Mouse (Mus musculus) megakaryocyte, embryonic 14.5 days (primary cell): ENCODE measurements at regions not wholly inside any gene's neighbourhood (a gene's known extent, or its start where the extent isn't known, plus 50 kb on each side); places are given as distances from the start of the nearest gene placed in this dataset.

Experiments
- H3K27me3 ChIP-seq: replicated peaks from 2 replicates; pipeline ENCODE3; 2012; ENCODE audit warnings: inconsistent platforms
- H3K36me3 ChIP-seq: replicated peaks from 2 replicates; pipeline ENCODE3; 2012; ENCODE audit warnings: low read length, inconsistent platforms, mixed read lengths
- H3K4me1 ChIP-seq: 2 replicates; pipeline ENCODE4 v1.6.1; 2012; ENCODE audit warnings: inconsistent platforms
- H3K4me3 ChIP-seq: replicated peaks from 2 replicates; pipeline ENCODE3; 2012; ENCODE audit warnings: moderate library complexity, mild to moderate bottlenecking, inconsistent platforms
- H3K9me3 ChIP-seq: 2 replicates; pipeline ENCODE4 v1.6.1; 2012; ENCODE audit warnings: inconsistent platforms
- FLI1 ChIP-seq: IDR thresholded peaks from 2 replicates; pipeline ENCODE4 v1.6.1; 2012; ENCODE audit warnings: low read length, inconsistent platforms, mixed read lengths
- GATA1 ChIP-seq: IDR thresholded peaks from 3 replicates; pipeline ENCODE4 v1.6.1; 2012; ENCODE audit warnings: mixed read lengths, low read length, inconsistent platforms, borderline replicate concordance

DNA sequence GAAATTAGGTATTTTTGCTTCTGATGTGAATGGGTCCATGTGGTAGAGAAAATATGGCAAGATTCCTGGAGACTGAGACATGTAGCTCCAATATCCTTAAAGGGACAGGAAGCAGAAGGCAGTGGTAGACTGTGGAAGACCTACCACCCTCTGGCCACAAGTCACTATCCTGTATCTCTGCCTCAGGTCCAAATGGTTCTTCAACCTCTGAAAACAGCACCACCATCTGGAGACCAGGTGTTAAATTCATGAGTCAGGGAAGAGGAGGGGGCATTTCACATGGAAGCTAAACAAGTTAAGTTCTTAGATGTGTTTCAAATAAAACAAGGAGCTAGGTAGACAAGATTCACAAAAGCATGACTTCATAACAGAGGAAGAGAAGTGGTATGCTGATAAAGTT is 739.5 kb downstream of the Tmem114 start:
- TF ChIP-seq GATA1 = no peak
- no peak for TF ChIP-seq FLI1
- no peaks in the 10 kb centered on the region for H3K36me3 ChIP-seq
- no peaks in the 10 kb centered on the region for H3K27me3 ChIP-seq
- no peaks in the 10 kb centered on the region for H3K9me3 ChIP-seq
- no peak overlapping the region for H3K4me3 ChIP-seq
- no peaks in the 10 kb centered on the region for H3K4me1 ChIP-seq

DNA sequence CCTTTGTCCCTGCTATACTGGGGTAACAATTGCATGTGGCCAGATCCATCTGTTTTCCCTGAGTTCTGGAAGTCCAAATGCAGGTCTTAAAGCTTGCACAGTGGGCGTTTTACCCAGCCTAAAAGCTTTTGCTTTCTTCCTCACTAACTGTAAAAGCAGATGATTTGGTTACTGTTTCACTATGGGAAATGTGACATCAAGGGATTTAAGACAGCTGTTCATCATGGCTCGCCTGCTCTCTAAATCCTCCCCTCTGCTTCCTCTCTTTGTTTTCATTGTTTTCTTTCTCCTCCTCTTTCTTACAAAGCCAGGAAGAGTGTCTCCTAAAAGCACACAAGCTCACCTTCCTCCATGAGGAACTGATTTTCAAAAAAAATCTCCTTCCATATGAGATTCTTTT is 758.8 kb downstream of the Tmem114 start:
- Histone ChIP-seq H3K4me1 (no peaks in the 10 kb centered on the region), H3K27me3 (no peaks in the 10 kb centered on the region), H3K4me3 (no peak overlapping the region), H3K36me3 (no peaks in the 10 kb centered on the region), H3K9me3 (peaks cover 13% of the 10 kb centered on the region; the same call in 1 of the 2 replicates)
- TF ChIP-seq GATA1 (no peak), FLI1 (no peak)

DNA sequence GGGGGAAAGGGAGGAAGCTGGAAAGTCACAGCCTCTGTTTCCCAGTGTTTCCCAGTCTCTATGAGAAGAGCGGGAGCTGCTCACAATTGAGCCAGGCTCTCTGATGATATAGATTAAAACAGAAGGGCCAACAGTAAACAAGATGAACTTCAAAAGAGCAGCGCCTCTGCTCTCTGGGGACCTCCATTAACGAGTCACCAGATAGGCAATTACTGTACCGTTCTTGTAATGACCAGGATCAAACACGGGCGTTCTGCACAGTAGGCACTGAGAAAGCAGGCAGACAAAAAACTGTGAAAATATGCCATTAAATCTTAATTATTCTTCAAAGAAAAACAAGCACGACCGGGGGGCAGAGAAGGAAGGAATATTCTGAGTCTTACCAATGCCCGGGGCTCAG is 766.8 kb downstream of the Tmem114 start:
- H3K4me3 ChIP-seq = no peak overlapping the region
- H3K4me1 ChIP-seq = no peaks in the 10 kb centered on the region
- H3K36me3 ChIP-seq = no peaks in the 10 kb centered on the region
- TF ChIP-seq GATA1 (no peak), FLI1 (no peak)
- no peaks in the 10 kb centered on the region for H3K27me3 ChIP-seq
- H3K9me3 ChIP-seq = 0 out of 2 replicates have a peak, but pooled peaks cover 10% of the 10 kb centered on the region

DNA sequence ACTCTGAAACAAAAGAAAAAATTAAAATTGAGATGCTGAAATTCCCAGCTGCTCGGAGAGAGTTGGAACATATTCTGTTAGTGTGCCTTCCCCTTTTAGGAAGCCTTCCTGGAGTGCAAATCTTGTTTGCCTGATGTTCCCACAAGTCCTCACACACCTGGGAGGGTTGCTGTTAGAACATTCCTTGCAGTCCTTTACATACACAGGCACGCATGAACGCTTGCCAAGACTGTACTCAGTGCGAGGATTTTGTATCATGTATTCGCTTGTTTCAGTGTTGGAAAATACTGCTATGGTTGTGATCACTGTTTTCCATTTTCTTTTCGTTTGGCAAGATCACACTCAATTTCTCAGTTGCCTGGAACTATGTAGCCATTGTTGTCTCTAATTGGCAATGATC is 770.5 kb downstream of the Tmem114 start:
- Histone ChIP-seq H3K36me3 (no peaks in the 10 kb centered on the region), H3K4me1 (no peaks in the 10 kb centered on the region), H3K9me3 (peaks cover 4% of the 10 kb centered on the region; the same call in 1 of the 2 replicates), H3K27me3 (no peaks in the 10 kb centered on the region), H3K4me3 (no peak overlapping the region)
- no peak for TF ChIP-seq GATA1
- no peak for TF ChIP-seq FLI1

DNA sequence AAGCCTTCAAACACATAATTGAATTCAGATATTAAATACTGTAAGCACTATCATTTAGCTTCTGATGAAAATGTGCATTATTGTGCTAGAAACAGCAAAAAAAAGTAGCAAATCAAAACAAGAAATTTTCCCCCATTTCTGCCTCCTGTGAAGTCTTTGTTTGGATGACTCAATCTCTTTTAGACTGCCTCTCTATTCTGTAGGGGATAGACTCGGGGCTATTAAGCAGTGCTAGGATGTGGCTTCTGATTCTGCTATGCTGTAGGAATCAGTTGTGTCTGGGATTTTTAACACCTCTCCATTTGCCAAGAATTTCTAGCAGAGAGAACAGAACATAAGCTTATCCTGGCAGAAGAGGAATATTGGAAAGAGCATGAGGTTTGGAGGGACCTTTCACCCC is 775.2 kb downstream of the Tmem114 start:
- TF ChIP-seq GATA1 (no peak), FLI1 (no peak)
- Histone ChIP-seq H3K4me1 (no peaks in the 10 kb centered on the region), H3K9me3 (no peaks in the 10 kb centered on the region; the same call in 1 of the 2 replicates), H3K4me3 (no peak overlapping the region), H3K27me3 (no peaks in the 10 kb centered on the region), H3K36me3 (no peaks in the 10 kb centered on the region)

DNA sequence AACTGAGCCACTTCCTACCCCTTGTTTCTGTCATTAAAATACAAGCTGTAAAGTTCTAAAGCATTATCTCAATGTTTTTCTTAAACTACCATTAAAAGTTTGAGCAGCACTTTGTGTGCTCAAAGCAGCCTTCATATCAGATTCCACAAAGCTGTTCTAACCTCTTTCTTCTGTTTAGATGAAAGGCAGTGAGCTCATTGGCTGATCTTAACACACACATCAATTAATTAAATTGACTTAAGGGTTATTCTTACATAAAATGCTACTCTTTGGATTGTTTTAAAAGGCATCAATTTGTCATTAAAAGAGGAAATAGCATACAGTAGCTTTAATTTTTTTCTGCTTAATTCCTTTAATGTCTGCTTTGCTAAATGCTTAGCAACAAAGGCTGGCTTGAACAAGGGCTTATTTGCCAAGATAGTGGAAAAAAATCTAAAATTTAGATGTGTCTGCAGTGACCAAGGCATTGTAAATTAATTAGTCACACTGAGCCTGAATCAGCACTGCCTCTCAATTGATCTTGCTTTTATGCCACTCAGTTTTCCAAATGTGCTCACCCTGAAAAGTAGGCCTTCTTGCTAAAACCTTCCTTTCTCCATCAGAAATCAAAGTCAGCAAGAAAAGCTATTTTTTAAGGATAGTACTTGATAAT is 777.5 kb downstream of the Tmem114 start:
- Histone ChIP-seq H3K4me1 (no peaks in the 10 kb centered on the region), H3K9me3 (no peaks in the 10 kb centered on the region; the same call in 1 of the 2 replicates), H3K4me3 (no peak overlapping the region), H3K27me3 (no peaks in the 10 kb centered on the region), H3K36me3 (no peaks in the 10 kb centered on the region)
- no peak for TF ChIP-seq GATA1
- TF ChIP-seq FLI1 = no peak

DNA sequence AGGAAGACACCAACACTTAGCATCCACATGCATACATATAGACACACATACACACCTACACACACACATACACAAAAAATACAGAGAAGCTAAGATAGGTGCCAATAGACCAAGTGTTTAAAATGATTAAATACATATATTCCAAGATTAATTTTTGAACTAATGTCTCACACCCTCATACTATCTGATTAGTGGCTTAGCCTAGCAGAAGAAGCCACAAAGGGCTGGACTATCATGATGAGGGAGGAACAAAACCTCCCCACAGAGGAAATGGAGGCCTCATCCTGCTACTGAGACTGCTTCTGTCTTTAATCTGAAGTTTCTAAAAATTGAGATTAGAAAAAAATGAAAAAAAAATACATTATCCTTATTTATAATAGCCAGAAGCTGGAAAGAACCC is 780.6 kb downstream of the Tmem114 start:
- TF ChIP-seq GATA1 = no peak
- TF ChIP-seq FLI1 = no peak
- Histone ChIP-seq H3K9me3 (no peaks in the 10 kb centered on the region; the same call in 1 of the 2 replicates), H3K4me3 (no peak overlapping the region), H3K4me1 (no peaks in the 10 kb centered on the region), H3K27me3 (no peaks in the 10 kb centered on the region), H3K36me3 (no peaks in the 10 kb centered on the region)

DNA sequence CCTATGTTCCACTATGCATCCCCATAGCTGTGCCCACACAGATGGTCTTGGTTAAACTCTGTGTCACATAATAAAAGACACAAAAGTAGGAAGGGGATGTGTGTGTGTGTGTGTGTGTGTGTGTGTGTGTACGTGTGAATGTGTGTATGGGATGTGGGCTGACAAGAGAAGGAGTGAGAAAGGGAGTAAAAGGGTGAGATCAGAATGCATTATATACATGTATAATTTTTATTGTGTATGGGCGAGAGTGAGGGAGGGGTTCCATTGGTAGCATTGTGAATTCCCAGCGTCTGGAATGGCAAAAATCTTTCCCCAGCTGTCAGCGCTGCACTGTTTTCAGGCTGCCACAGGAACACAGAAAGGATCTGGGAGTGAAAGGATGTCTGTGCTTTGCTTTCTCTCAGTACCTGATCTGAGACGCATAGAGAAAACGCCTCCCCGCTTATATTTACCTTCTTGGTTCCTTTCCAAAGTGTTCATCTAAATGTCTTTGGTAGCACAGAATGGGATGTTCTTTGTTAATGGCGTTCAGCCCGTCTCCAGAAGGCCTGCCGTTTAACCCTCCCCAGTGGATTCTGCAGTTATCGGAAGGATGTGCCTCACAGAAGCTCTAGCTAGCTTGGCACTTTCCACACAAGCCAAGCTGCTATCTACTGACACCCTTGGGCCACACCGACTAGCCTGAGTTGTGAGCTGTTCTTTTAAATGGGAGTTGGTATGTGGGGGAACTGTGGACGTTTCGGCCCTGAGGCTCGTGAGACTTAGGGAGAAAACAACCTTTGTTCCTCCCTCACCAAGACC is 785.8 kb downstream of the Tmem114 start:
- H3K4me1 ChIP-seq = no peaks in the 10 kb centered on the region
- no peak overlapping the region for H3K4me3 ChIP-seq
- TF ChIP-seq GATA1 (no peak), FLI1 (no peak)
- H3K27me3 ChIP-seq = no peaks in the 10 kb centered on the region
- H3K36me3 ChIP-seq = no peaks in the 10 kb centered on the region
- no peaks in the 10 kb centered on the region; the same call in 1 of the 2 replicates for H3K9me3 ChIP-seq

DNA sequence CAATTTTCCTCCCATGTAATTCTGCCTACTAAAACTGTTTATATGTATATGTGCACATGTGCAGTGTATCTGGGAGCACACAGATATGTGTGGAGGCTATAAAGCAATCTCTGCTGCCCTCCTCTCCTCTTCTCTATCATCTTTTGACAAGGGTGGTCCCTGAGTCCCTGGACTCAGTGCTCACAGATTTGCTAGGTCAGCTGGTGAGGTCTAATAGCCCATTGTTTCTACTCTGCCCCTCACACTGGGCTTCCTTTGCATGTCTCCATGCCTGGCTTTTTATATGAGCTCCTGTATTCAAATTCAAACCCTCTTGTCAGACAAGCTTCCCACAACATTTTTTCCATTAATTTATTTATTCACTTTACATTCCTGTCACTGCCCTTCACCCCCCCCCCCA is 786.9 kb downstream of the Tmem114 start:
- H3K27me3 ChIP-seq = no peaks in the 10 kb centered on the region
- no peak for TF ChIP-seq GATA1
- TF ChIP-seq FLI1 = no peak
- H3K4me1 ChIP-seq = no peaks in the 10 kb centered on the region
- H3K36me3 ChIP-seq = no peaks in the 10 kb centered on the region
- no peak overlapping the region for H3K4me3 ChIP-seq
- H3K9me3 ChIP-seq = no peaks in the 10 kb centered on the region; the same call in 1 of the 2 replicates

DNA sequence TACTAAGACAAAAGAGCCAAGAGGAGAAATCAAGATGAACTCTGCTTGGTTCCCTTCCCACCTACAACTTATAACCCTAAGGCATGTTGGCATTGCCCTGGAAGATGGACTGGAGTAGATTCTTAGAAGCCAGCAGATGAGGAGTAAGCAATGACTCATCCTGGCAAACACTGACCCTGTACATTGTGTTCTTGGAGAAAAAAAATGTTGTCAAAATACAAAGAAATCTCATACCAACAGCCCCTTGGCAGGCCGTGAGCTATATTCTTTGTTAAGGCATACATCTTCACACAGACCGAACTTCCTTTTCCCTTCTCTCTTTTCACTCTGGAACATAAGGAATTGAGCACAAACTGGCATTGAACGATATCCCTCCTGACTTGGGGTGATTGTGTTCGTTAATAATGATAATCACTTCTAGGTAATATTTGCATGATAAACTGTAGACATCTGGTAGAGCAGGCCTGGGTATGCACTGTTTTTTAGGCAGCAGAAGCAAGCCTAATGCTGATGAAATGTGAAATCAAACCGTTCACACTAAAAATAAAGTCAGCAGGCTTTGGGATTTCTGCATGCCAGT is 787.7 kb downstream of the Tmem114 start:
- no peaks in the 10 kb centered on the region; the same call in 1 of the 2 replicates for H3K9me3 ChIP-seq
- no peak overlapping the region for H3K4me3 ChIP-seq
- no peaks in the 10 kb centered on the region for H3K27me3 ChIP-seq
- no peaks in the 10 kb centered on the region for H3K36me3 ChIP-seq
- TF ChIP-seq GATA1 (no peak), FLI1 (no peak)
- no peaks in the 10 kb centered on the region for H3K4me1 ChIP-seq
